ENCODE assay signal across 12 mouse cellular contexts in genomic region chr9:63147786-63148409, GRCm38 (mm10). TPM values are rescaled to one million over a fixed set of nuclear protein-coding genes. Genes with fewer than 3 reads are reported as not detected.
DNase-seq lines count a peak whose midpoint lies in the region; ATAC-seq lines count a peak whose summit lies in the region.
"Had no signal": no experiment of that assay in that cellular context is flagged by ENCODE, and none has a peak within 500 bp of the region (broad histone marks: within the 10 kb centered on the region; RNA-seq: fewer than 3 reads in every experiment).

No protein-coding gene starts in this region.

- H3K4me1 ChIP-seq in hindbrain, embryonic 11.5 days (replicated peaks; ENCODE audit: control insufficient read depth, insufficient read depth, low read length), result peaks cover 22% of the 10 kb centered on the region
- H3K4me1 ChIP-seq in midbrain, embryonic 13.5 days (replicated peaks), result peaks cover 77% of the 10 kb centered on the region

- no peak for ATAC-seq in hindbrain, embryonic 11.5 days (ENCODE audit: low FRiP score)
- no peak for ATAC-seq in midbrain, embryonic 13.5 days
- ATAC-seq in megakaryocyte-erythroid progenitor cell, adult 5-6 weeks (replicated peaks; ENCODE audit: low FRiP score, low TSS enrichment, poor library complexity, severe bottlenecking), result no peak

- DNase-seq in cerebellum, adult 11-12 months, result peak; percentile 4
- DNase-seq in cerebellum, adult 11 months, result no peak
- peak; percentile 39 for DNase-seq in R1 (ENCODE audit: low read depth, low spot score)
- peak; percentile 57 for DNase-seq in hindbrain, embryonic 11.5 days (ENCODE audit: low spot score)
- no peak for DNase-seq in spleen, postnatal 14 days (ENCODE audit: low spot score in 2 of 2)
- no peak for DNase-seq in adrenal gland, postnatal 25 days
- DNase-seq: adrenal gland, postnatal 14 days; heart, postnatal 14 days had no signal

- H3K4me2 ChIP-seq in hindbrain, embryonic 11.5 days (replicated peaks; ENCODE audit: low read depth, low read length), result peak overlapping the region; percentile 85
- peak overlapping the region; percentile 72; the same call in 1 of the 2 replicates for H3K4me2 ChIP-seq in midbrain, embryonic 13.5 days (replicated peaks)

- H3K27me3 ChIP-seq in hindbrain, embryonic 11.5 days (ENCODE audit: control insufficient read depth, insufficient read depth, low read length), result peaks cover 99% of the 10 kb centered on the region
- peaks cover 100% of the 10 kb centered on the region for H3K27me3 ChIP-seq in midbrain, embryonic 13.5 days

- no peaks in the 10 kb centered on the region for H3K9me3 ChIP-seq in hindbrain, embryonic 11.5 days (ENCODE audit: control insufficient read depth, low read length)
- H3K9me3 ChIP-seq in midbrain, embryonic 13.5 days, result no peaks in the 10 kb centered on the region

- H3K27ac ChIP-seq in hindbrain, embryonic 11.5 days (ENCODE audit: low read depth, low read length), result no peak overlapping the region
- no peak overlapping the region for H3K27ac ChIP-seq in midbrain, embryonic 13.5 days

- H3K4me3 ChIP-seq in hindbrain, embryonic 11.5 days (ENCODE audit: low read depth, low read length), result peak overlapping the region; percentile 43
- H3K4me3 ChIP-seq in midbrain, embryonic 13.5 days (replicated peaks), result peak overlapping the region; percentile 43

- peak overlapping the region; percentile 44 for H3K9ac ChIP-seq in hindbrain, embryonic 11.5 days (ENCODE audit: low read depth, low read length)
- H3K9ac ChIP-seq in midbrain, embryonic 13.5 days (replicated peaks), result peak overlapping the region; percentile 58; the same call in 1 of the 2 replicates

- H3K36me3 ChIP-seq in hindbrain, embryonic 11.5 days (ENCODE audit: control insufficient read depth, insufficient read depth, low read length), result no peaks in the 10 kb centered on the region
- H3K36me3 ChIP-seq in midbrain, embryonic 13.5 days, result no peaks in the 10 kb centered on the region

- WGBS in hindbrain, embryonic 11.5 days, result 1% methylated on average over 14 of the region's 14 CpGs
- WGBS in midbrain, embryonic 13.5 days, result under 1% methylated on average over 14 of the region's 14 CpGs

RNA-seq across cellular contexts. Expression of gene Skor1, which starts 0.9 kb away (rescaled TPM):
- polyA plus RNA-seq in hindbrain, embryonic 11.5 days (2014; fragmentation: Nextera tagmentation; extraction: Ambion mirVana), result 6.6 and 7.4 TPM in 2 replicates
- polyA plus RNA-seq in midbrain, embryonic 13.5 days (2015; fragmentation: Nextera tagmentation; extraction: Ambion mirVana), result 1.7 and 2.0 TPM in 2 replicates
- not detected in 2 replicates for total RNA-seq in megakaryocyte-erythroid progenitor cell, adult 5-6 weeks (2014; fragmentation: Nextera tagmentation)
- not detected in 2 replicates for total RNA-seq in megakaryocyte-erythroid progenitor cell, adult 5-6 weeks (2017)
- total RNA-seq in adrenal gland, postnatal 25 days (2021), result 0.12 TPM in 1 of 2 replicates, not detected in the other
- total RNA-seq: adrenal gland, postnatal 14 days; heart, postnatal 14 days had no signal
- polyA plus RNA-seq: large intestine, adult 2 months; stomach, embryonic 14.5 days had no signal

Comparison
In these comparisons a context has a peak if more than half of its experiments do, and no peak if none do; other contexts are left out.
1. DNase-seq: peak in cerebellum, adult 11-12 months (single experiment), R1 (single experiment) and hindbrain, embryonic 11.5 days (single experiment); none in cerebellum, adult 11 months (single experiment), spleen, postnatal 14 days (0 of 2) and adrenal gland, postnatal 25 days (single experiment).